Mouse (Mus musculus): ENCODE measurements at regions not wholly inside any gene's neighbourhood (a gene's known extent, or its start where the extent isn't known, plus 50 kb on each side); places are given as distances from the start of the nearest gene placed in this dataset.

- TF ChIP-seq POLR2A (IDR thresholded peaks at IDR 0.05; ENCODE audit: insufficient read length, low read depth) (no peak), POLR2AphosphoS2 (IDR thresholded peaks at IDR 0.05; ENCODE audit: insufficient read length, low read depth) (no peak), TCF12 (IDR thresholded peaks at IDR 0.05; ENCODE audit: insufficient read depth, poor library complexity, severe bottlenecking) (no peak), REST (IDR thresholded peaks at IDR 0.05; ENCODE audit: insufficient read depth, insufficient read length) (no peak), MAX (IDR thresholded peaks at IDR 0.05; ENCODE audit: low read depth) (no peak), MYOD1 (IDR thresholded peaks at IDR 0.05; ENCODE audit: control insufficient read depth in 1 of 3, insufficient read length in 2 of 3, low read depth in 2 of 3) (no peak)
Measured at GRCm38 (mm10) chr8:11060604-11061003, 52.3 kb upstream of the Irs2 start.
